Mouse (Mus musculus): ENCODE results near the gene Kank1. TPM values are rescaled to one million over a fixed set of nuclear protein-coding genes. Genes with fewer than 3 reads are reported as not detected.

Gene Kank1
- total RNA-seq (2021) = 10 to 100 TPM; 28.4 to 29.5 TPM
- long read RNA-seq, partial matches to known transcripts = 8 of 14 reads
- long read RNA-seq, other reads (novel, unspliced or antisense) = 6 of 14 reads

DNA sequence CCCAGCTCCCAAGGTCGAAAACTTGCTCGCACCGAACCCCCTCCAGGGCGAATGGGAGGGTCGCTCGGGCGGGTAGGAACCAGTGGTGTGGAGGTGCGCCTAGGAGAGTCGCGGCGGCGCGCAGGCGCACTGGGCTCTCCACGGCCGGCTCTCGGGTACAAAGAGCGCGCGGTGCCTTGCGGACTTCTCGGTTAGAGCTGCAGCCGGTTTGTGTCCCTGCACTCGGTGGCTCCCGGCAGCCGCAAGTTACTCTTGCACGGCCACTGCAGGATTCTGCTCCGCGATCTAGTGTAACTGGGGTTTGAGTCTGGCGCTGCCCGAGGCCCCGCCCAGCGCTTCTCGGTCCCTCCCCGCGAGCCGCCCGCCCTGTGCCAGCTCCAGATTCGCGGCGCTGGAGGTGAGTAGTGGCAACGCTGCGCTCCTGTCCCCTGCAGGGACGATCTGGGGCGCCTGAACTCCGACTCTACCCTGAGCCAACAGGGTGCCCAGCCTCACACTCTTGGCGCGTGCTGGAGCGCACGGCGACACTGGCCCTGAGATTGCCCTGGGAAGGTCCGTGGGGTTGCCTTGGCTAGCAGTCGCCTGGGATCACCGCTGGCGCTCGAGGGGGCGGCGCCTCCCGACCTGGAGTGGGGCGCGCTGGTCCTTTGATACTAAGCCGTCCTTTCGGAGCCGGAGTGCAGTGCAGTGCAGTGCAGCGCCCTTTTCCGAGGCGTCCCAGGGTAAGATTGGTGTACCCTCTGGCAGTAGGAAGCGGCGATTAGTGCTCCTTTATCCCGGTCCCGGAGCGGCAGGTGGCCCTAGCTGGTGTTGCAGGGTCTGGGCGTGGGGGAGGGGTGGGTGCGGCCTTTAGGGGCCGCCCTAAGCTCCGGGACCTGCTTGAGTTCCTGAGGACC lies at the start of gene Kank1:
Gene Kank1 (plus strand): TSS at position 380 of the 896 bp plus-strand sequence.
- DNase-seq (ENCODE audit: low spot score in 2 of 2) = peak; percentile 62 to 68

DNA sequence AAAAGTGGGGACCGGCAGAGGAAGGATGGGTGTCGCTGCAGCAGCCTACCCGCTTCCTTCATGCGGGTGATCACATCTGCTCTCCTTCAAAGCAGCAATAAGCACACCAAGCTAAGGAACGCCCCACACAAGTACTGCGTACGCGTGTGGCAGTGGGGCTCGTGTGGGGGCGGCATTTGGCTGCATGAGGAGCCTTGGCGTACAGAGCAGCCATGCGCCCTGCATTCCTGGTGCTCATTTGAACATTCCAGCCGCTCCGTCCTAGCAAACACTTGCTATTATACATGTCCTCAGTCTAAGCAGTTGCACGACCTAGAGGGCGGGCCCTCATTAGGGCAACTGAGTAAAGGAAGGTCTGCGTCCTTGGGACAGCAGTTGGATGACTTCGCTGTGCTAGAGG lies 49.1 kb upstream of the Kank1 start:
- no peak for DNase-seq (ENCODE audit: low spot score in 2 of 2)

DNA sequence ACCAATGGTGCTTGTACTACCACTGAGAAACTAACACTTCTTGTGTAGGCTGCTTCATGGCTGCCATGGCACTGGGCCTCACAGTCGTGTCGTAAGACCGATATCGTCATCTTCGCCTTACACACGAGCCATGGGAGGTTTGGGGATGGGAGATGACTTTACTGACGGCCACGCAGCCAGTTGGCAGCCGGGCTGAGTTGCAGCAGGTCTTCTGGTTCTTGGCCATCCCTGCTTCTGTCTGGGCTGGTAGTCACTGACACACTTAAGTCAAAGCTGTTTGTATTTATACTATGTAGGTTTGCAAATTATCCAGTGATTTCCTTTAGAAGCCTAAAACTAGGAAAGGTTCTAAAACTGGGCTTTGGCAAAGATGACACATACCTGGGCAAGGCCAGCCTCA lies 43.0 kb upstream of the Kank1 start:
- no peak for DNase-seq (ENCODE audit: low spot score in 2 of 2)

DNA sequence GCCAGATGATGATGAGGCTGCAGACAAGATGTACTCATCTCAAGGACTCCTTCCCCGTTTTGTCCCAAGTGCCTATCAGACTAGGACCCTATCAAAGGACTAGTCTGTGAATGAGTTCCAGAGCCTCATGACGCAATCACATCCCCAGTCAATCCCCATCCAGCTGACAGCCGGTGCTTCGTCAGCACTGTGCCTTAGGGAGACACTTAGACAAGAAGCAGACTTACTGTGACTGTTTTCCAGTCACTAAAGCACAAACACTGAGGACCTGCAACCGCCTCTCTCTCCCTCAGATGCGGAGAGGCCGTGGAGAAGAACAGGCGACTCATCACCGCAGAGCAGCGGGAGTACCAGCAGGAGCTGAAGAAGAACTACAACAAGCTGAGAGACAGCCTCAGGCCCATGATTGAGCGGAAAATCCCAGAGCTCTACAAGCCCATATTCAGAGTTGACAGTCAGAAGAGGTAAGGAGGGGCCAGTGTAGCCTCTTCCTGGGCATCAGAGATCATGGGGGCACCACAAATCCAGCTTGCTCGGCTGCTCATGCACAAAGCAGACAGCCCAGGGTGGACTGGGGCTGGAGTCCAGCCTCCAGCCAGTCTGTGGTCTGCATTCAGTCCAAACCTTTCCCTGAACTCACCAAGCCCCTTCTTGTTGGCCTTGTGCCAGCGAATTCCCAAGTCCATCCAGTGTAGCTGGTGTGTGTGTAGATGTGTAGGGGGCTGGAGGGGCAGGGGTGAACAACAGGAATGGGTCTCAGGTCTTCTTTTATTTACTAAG lies 36.5 kb upstream of the Kank1 start:
- DNase-seq (ENCODE audit: low spot score in 2 of 2) = no peak

DNA sequence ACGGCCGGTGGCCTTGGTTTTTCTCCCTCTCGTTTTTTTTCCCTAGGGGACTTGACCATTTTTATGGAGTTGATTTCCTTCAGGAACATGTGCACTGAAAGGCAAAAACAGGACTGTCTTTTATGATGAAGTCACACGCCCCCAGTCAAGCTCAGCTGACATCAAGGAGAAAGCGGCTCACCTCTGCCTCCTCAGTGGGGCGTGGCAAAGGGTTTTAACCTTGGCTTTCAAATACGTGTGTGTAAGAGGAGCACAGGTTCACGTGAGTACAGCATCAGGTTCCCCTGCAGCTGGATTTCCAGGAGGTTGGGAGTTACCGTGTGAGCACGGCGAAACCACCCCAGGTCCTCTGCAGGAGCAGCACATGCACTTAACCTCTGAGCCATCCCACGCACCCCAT lies 33.7 kb upstream of the Kank1 start:
- no peak for DNase-seq (ENCODE audit: low spot score in 2 of 2)

DNA sequence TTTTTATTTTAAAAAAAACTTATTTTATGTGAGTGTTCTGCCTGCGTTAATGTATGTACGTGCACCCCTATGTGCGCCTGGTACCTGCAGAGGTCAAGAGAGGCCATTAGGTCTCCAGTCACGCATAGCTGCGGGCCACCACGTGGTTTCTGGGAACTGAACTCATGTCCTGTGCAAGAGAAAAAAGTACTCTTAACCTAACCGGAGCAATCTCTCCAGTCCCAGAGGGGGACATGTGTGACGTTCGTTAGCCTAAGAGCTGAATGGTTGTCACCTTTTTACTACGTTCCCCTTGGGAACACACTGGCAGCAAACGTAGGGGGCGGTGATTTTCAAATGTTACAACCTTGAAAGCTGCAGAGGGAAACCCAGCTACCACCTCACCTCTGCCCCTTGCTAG lies 29.8 kb upstream of the Kank1 start:
- no peak for DNase-seq (ENCODE audit: low spot score in 2 of 2)

- peak; percentile 22 to 34 for DNase-seq (ENCODE audit: low spot score in 2 of 2)
Measured at GRCm38 (mm10) chr19:25207731-25208361, 28.9 kb upstream of the Kank1 start.

DNA sequence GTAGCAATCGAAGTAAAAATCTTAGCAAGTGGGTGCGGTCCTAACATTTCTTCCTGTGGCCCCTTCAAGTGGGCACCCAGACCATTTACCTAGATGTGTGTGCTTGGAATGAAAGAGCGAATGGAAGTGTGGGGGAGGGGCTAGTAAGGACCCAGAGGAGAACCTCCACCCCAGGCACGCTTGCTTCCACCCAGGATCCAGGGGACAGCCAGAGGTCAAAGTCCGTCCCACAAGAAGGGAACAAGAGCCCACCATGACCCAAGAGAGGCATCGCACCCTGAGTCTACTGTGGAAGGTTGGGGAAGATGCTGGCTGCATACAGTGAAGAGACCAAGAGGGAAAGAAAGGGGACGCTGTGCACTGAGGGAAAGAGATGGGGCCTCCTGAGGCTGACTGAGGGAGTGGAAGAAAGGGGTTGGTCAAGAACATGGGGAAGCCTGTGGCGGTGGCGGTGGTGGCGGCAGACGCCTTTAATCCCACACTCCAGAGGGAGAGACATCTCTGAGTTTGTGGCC lies 28.1 kb upstream of the Kank1 start:
- no peak for DNase-seq (ENCODE audit: low spot score in 2 of 2)

DNA sequence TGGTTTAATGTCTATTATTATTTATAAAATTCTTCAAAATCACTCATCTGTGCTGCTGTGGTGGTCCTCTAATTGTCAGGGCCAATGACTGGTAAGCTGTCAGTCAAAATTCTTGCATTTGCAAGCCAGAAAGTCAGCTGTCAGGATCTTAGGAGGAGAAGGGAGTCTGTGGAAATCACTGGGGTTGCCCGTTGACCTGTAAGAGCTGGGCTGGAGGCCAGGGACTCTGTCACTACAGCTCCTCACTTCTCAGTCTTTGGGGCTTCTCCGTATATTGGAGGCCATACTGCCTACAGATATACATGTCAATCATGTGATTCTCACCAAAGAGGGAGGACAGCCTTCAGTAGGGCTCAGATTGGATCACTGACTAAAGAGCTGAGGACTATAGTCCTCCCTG lies 16.2 kb upstream of the Kank1 start:
- no peak for DNase-seq (ENCODE audit: low spot score in 2 of 2)

DNA sequence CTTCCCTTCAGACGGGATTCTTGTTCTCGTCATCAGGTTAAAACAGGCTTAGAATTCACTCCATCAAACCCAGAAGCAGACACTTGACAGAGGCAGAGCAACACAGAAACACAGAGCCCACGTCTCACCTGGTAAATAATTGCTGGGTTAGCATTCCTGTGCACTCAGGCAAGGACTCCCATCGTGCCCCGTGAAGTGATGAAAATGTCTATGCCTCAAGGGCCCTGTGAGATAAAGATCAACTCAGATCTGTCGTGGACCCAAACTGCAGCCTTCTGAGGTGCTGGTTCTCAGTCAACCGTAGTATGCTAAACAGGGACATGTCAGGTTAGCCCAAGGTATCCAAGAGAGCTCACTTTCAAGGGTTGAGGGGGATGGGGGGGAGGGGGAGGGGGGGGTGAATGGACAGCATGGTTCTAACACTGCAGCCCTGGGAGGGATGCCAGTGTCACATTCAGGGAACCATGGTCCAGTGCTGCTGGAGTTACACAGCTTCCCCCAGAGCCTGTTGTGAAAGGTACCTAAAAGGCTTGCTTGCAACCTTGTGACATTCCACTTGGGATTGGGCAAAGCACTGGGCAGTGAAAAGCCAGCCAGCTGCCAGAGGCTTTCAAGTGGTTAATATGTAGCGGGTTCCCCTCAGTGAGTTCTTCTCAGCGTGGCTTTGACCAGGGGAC lies 14.7 kb upstream of the Kank1 start:
- DNase-seq (ENCODE audit: low spot score in 2 of 2) = no peak

DNA sequence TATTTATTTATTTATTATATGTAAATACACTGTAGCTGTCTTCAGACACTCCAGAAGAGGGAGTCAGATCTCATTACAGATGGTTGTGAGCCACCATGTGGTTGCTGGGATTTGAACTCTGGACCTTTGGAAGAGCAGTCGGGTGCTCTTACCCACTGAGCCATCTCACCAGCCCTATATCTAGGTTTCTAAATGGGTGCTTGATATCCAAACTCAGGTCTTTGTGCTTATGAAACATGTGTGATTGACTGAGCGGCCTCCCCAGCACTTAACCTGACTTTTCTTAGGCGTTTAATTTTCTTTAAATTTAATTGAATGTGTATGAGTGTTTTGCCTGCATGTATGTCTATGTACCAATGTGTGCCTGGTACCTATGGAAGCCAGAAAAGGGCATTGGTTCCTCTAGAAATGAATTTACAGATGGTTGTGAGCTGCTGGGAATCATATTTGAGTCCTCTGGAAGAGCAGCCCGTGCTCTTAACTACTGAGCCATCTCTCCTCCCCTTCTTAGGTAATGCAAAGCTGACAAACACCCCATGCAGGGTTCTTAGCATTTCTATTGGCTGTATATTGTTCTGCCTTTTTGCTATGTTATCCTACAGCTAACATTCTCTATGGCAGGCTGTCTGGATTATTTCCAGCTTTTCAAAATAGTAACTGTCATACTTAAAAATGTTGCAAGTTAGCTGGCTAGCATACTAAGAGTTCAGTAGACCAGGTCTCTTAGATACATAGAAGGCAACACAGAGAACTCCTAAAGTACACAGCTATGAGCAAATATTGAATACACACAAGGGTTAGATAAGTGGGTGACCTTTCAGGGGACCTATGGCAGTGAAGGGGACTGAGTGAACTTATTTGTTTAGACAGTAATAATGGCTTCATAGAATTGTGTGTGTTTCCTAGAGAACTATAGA lies 6.5 kb upstream of the Kank1 start:
- DNase-seq (ENCODE audit: low spot score in 2 of 2) = no peak

DNA sequence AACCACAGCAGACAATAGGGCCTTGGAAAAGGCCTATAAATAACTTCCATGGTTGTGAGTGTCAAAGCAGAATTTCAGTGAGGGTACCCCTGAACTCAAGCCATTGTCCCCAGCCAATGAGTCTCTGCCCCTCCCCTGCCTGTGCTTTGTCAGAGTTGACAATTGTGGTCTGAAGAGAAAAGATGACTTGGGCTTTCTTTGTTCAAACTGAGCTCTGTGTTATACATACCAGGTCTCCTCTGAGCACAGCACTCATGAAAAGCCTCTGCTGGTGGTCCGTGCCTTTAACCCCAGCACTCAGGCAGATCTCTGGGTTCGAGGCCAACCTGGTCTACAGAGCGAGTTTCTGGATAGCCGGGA lies 5.8 kb upstream of the Kank1 start:
- no peak for DNase-seq (ENCODE audit: low spot score in 2 of 2)

- DNase-seq (ENCODE audit: low spot score in 2 of 2) = no peak
Measured at GRCm38 (mm10) chr19:25232032-25232431, 4.7 kb upstream of the Kank1 start.

DNA sequence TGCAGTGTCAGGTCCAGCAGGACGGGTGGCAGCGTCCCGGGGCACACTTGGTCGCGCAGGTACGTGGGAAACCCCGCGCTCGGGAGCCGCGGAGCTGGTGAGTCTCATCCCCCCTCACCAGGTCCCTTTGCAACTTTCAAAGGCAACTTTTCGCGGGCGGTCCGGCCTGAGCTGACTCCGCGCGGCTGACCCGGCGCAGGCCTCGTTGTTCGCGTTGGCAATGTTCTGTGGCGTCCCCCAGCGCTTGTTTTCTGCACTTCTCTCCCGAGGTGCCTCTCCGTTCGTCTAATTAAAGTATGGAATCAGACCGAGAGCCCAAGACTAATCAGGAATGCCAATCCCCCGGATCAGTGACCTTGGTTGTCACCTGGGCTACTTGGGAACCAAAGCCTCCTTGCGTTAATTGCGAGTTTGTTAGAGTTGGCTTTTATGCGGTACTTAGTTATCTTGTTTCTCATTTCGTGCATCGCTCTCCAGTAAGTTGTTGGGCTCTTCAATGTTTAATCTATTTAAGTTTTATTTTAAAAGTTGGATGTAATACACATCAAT lies 791 bp downstream of the Kank1 start:
- peak; percentile 35 to 54 for DNase-seq (ENCODE audit: low spot score in 2 of 2)

- no peak for DNase-seq (ENCODE audit: low spot score in 2 of 2)
Measured at GRCm38 (mm10) chr19:25238121-25238520, 1.3 kb downstream of the Kank1 start.

- DNase-seq (ENCODE audit: low spot score in 2 of 2) = no peak
Measured at GRCm38 (mm10) chr19:25243566-25243965, 6.8 kb downstream of the Kank1 start.

DNA sequence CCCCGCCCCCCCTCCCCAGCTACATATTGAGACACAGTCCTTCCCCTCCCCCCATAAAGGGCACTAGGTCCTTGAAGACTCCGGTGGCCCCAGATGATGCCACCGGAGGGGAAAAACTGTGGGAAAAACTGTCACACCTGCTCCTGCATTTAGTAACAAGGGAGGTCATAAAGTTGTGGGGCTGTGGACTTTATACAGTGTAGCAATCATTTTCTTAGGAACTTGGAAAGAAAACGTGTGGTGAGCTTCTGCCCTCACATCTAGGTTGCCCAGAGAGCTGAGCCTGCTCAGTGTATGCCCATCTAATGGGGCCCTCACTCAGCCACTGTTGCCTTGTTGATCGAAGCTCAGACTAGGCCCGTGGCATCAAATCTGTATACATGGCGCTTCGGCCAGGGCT lies 9.3 kb downstream of the Kank1 start:
- no peak for DNase-seq (ENCODE audit: low spot score in 2 of 2)

DNA sequence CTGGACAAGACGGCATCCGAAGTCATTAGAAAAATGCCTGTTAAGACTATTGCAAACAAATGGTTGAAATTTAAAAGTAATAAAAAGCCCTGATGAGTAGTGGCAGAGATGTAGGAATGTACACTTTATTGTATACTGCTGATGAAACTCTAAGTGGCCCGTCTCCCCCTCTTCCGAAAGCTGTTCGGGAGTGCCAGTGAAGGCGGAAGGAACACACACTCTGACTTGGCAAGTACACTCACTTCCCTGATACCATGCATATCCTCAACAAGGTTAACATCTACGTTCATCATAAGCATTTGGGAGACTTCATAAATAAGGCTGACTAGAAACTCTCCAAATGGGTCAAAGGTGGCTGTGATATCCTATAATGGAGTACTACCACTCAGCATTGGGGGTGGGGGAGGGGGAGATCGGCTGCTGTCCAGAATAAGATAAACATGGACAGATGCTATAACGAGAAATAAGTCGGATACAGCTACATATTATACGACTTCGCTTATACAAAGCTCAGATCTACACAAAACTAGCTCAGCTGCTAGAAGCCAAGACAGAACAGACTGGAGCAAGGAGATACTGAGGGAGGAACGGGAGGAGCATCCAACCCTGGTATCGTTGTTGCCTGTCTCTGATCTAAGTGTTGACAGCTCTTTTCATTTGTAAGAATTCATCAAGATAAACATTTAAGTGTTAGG lies 11.2 kb downstream of the Kank1 start:
- DNase-seq (ENCODE audit: low spot score in 2 of 2) = no peak

GRCm38 (mm10) chr19:25249230-25249629 lies 12.5 kb downstream of the Kank1 start:
- no peak for DNase-seq (ENCODE audit: low spot score in 2 of 2)

Data from layer of hippocampus, postnatal 10 days (tissue).